Mouse (Mus musculus) right cerebral cortex, postnatal 25 days (tissue): ENCODE results near the gene E130311K13Rik.

Source experiments
- DNase-seq: peaks from one replicate; pipeline ENCODE4 v3.0.0; 2022

The E130311K13Rik gene

DNA sequence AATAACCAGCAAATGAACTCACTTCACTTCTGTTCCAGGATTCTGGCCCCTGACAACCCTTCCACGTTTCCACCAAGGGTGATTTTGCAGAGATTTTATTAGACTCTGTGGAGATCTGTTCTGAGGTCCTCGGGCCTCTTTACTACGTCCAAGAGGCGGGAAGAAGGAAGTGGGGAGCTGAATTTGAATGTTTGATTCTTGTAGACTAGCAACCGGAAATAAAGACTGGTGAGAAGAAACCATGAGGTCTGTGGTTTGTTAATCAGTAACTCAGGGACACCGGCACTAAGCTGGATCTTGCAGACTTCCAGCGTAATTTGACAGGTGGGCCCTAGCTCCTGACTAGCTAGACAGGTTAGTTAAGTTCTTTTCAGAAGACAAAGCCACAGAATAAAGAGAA is 35.6 kb downstream of the E130311K13Rik start:
- no peak for DNase-seq

DNA sequence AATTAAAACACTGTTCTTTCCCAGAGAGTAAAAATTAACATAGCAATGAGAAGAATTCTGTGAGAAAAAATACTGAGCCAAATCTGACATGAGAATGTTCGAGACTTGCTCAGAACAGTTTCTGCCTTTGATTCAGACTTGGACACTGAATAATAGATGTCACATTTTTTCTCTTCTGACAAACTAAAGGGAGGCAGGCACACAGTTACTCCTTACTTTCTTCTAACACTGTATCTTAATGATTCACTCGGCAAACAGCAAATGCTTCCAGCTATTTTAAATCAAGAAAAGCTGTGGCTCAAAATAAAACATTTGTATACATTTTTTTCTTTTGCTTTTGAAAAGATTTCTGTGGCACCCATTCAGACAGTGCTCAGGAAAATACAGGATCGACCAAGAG is 37.1 kb downstream of the E130311K13Rik start:
- no peak for DNase-seq

DNA sequence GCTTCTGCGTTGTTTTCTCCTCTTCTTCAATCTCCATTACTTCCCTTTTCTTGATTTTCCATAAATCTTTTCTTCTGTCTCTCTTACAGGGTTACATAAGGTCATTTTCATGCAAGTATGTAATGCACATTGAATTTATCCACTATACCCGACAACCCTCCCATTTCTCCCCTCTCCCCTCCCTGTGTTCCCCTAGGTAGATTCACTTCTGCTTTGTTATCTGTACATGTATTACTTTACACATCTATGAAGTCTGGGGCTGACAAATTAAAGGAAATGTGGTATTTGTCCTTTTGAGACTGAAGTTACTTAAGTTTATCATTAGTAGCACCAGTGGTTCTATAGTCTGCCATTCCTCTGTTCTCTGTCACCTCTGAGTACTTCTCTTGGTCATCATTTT is 48.2 kb downstream of the E130311K13Rik start:
- DNase-seq = no peak

DNA sequence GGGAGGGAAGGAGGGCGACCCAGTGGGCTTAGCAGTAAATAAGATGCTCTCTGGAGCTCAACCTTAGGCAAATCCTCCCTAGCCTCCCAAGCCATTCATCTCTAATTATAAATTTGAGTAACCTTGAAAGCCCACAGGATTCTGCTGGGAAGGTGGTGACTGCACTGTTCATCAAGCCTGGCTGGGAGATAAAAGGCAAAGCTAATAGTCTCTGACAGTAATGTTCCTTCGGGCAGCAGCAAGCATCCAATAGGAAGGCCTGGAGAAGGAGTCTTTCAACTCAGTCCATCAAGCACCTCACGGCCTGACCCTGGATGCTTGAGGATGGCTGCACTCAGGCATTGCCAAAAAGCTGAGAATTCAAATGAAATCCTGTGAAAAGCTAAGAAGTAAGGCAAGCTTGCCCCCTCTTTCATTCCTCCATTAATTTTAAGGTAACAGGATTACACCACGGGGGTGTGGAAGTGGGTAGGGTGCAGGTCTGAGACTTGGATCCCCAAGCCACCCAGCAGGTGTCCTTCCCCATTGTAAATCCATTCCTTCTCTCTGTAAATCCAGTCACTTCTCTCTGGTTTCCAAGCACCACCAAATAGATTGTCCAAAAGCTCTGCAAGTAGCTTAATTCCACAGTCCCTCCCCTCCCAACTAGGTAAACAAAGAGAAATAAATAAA is 50.1 kb downstream of the E130311K13Rik start:
- no peak for DNase-seq

DNA sequence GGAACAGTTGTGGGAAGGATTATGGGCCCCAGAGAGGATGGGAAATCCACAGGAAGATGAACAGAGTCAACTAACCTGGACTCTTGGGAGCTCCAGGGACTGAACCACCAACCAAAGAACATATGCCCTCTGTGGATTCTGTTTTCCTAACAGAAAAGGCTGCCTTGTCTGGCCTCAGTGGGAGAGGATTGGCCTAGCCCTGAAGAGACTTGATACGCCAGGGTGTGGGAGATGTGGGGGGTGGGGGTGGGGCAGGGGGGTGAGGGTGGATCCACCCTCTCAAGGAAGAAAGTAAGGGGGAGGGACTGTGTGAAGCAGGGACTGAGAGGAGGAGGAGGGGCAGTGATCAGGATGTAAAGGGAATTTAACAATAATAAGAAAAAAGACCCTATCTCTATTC is 56.5 kb downstream of the E130311K13Rik start:
- no peak for DNase-seq

DNA sequence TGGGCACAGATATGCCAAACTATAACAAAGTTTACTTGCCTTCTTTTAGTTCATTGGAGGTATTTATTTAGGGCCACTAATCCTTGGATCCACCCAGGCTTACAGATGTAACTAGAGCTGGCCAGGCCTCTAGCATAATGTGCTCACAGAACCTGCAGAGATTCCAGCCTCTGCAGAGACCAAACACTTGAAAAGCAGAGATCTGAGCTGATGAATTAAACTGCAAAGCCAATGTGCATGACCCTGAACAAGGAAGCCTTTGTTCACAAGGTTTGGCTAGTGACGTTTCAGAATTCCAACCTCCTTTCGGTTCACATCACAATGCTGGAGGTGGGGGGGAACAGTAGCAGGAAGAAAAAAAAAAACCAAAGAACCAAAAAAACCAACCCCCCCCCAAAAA is 58.0 kb downstream of the E130311K13Rik start:
- DNase-seq = no peak

DNA sequence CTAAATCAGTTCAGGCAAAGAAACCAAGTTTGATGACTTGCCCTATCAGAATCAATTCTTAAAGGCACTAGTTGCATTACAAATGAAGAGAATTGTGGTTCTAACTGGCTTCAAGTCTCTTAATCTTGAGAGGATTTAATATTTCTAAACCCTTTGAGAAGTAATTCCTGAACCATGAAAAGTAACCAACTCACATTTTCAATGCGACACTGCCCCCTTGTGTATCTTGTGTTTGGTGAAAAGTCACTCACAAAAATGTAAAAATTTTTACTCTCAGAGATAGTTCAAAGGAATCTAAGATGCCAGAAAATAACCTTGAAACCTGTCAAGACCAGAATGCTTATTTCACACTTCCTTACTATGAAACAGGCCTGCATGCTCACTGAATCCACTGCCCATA is 61.0 kb downstream of the E130311K13Rik start:
- peak; percentile 23 for DNase-seq

DNA sequence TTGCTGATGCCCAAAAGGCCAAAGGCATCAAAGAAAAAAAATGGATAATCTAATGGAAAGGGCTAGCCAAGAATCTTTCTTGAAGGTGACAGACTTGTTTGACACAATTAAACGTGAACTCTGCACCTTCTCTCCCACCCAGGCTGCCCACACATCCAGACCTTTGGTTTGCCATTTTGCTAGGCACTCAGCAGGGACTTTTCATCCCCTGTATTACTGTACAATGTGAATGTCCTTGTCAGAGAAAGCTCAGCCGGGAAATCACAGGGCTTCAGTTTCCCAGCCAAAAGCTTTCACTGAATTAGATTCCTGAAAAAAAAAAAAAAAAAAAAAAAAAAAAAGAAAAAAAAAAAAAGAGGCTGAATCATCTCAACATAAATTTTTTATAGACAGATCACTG is 64.2 kb downstream of the E130311K13Rik start:
- no peak for DNase-seq
